Mouse (Mus musculus): Measurements from ENCODE around the gene Cnnm1.

The Cnnm1 gene

DNA sequence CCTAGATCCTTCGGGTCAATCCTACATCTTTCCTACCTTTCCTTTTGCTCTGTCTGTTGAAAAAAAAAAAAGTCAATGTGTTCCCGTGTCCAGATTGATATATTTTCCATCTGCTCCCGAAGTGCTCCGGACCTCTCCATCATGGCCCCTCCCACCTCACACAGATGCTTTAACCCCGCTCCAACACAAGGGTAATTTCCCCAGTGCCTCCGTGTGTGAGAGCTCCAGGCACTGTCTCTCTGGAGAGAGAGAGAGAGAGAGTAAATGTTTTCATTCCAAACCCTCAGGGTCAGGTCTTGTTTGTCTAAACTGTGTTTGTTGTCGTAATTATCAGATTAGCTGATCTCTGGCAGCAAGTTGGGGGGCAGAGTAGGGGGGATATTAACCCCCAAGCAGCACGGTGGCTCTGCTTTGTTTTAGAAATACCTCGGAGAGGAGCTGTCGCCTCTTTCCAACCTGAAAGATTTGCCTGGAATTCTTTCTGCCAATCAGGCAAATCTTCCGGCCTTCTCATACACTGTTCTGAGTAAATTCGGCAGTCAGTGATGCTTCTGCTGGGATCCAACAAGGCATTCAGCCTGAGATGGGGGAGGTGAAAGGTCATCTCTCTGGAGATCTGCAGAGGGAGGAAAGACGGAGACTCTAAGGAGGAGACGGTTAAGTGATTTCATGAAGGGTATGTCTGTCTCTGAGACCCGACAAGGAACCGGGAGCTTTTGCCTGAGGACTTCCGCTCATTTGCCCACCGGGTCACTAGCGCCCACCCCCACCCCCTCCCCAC is 106.3 kb downstream of the Cnnm1 start:
- DNase-seq: no peak

Measured in right cerebral cortex, postnatal 4 days (tissue).